Mouse (Mus musculus) embryonic facial prominence, embryonic 11.5 days (tissue): ENCODE results near the gene Pdzrn3. TPM values are rescaled to one million over a fixed set of nuclear protein-coding genes. Genes with fewer than 3 reads are reported as not detected.

Experiments
- ATAC-seq: fragments of 200-750 bp; cut with Nextera tagmentation; replicated peaks from 2 replicates; pipeline ENCODE4 v1.8.0; 2017; ENCODE audit warnings: low read depth; ENCODE audit not compliant: insufficient number of reproducible peaks, low FRiP score, low TSS enrichment
- DNase-seq: peaks from one replicate; pipeline ENCODE4 v3.0.0-alpha.2; 2015; ENCODE audit warnings: low spot score
- H3K27ac ChIP-seq: fragments of 300-500 bp; sonication (generic); replicated peaks from 2 replicates; pipeline ENCODE4 v1.5.1; 2014; ENCODE audit warnings: mild to moderate bottlenecking, low read depth, low read length, control low read depth
- H3K27me3 ChIP-seq: fragments of 300-500 bp; sonication (generic); 2 replicates; pipeline ENCODE4 v1.6.1; 2014; ENCODE audit warnings: mild to moderate bottlenecking, low read length, moderate library complexity, mixed read lengths; ENCODE audit not compliant: control insufficient read depth, insufficient read depth
- H3K36me3 ChIP-seq: fragments of 300-500 bp; sonication (generic); replicated peaks from 2 replicates; pipeline ENCODE4 v1.6.1; 2014; ENCODE audit warnings: low read depth, mild to moderate bottlenecking, low read length, moderate library complexity, mixed read lengths; ENCODE audit not compliant: control insufficient read depth, insufficient read depth
- H3K4me1 ChIP-seq: fragments of 300-500 bp; sonication (generic); 2 replicates; pipeline ENCODE4 v1.6.1; 2014; ENCODE audit warnings: low read length, mixed read lengths; ENCODE audit not compliant: control insufficient read depth, insufficient read depth
- H3K4me2 ChIP-seq: fragments of 300-500 bp; sonication (generic); 2 replicates; pipeline ENCODE4 v1.6.1; 2014; ENCODE audit warnings: low read depth, mild to moderate bottlenecking, control low read depth, low read length, moderate library complexity
- H3K4me3 ChIP-seq: fragments of 300-500 bp; sonication (generic); 2 replicates; pipeline ENCODE4 v1.5.1; 2014; ENCODE audit warnings: low read depth, low read length, control low read depth
- H3K9ac ChIP-seq: fragments of 300-500 bp; sonication (generic); replicated peaks from 2 replicates; pipeline ENCODE4 v1.6.1; 2014; ENCODE audit warnings: mild to moderate bottlenecking, control low read depth, low read length
- H3K9me3 ChIP-seq: fragments of 300-500 bp; sonication (generic); replicated peaks from 2 replicates; pipeline ENCODE4 v1.6.1; 2016; ENCODE audit warnings: mild to moderate bottlenecking, low read length, inconsistent platforms, mixed read lengths; ENCODE audit not compliant: control insufficient read depth
- WGBS: fragments of 180-500 bp; shearing (Covaris S2); extraction: QIAGEN DNeasy Blood & Tissue Kit; methylation state at CpG from one replicate; pipeline ENCODE4 v1.1.7; 2014; 5-methylcytosine and 5-hydroxymethylcytosine counted together
- polyA plus RNA-seq: library from polyadenylated mRNA; unstranded; fragments of >200 nt; fragmentation: Nextera tagmentation; extraction: Ambion mirVana; gene quantifications from 2 replicates; pipeline ENCODE4 v1.2.1, GENCODE M21; 2014

Gene Pdzrn3
- polyA plus RNA-seq, 1 experiment from 2014 or later: 11.9 TPM

DNA sequence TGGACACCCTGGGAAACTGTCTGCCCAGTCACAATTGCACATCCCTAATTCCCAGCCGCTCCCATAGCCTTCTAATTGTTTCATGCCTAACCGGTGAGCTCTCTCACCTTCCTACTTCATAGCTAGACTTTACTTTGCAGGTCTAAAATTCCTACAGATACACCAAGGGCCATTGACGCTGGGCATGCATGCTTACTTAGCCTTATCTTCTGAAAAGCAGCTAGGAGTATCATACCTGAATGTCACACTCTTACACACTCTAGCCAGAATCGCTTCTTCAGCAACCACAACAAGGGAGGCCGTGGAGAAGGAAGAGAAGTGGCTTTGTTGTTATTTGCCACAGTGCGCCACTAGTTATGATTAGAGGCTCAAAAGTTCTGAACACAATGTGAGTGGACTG, 18.2 kb upstream of the Pdzrn3 start:
- WGBS: 89% methylated on average over 6 of the region's 6 CpGs
- Histone ChIP-seq H3K4me3 (no peak overlapping the region), H3K4me1 (peaks cover 3% of the 10 kb centered on the region; the same call in 1 of the 2 replicates), H3K4me2 (no peak overlapping the region), H3K27ac (no peak overlapping the region), H3K9ac (no peak overlapping the region), H3K9me3 (no peaks in the 10 kb centered on the region), H3K36me3 (no peaks in the 10 kb centered on the region), H3K27me3 (no peaks in the 10 kb centered on the region)
- DNase-seq (no peak), ATAC-seq (no peak)

DNA sequence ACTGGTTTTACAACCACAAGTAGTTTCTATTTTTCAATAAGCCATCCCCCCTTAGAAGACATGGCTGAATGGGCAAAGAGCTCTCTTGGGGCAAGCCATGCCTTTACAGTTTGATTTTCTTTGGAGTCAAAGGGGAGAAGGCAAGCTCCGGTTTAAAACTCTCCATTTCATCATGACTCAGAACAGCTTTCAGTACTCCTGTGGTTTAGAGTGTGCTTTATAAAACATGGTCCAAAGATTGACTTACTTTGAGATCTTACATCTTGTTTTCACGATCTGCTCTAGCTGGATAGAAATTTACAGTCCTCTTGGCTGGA, 15.1 kb upstream of the Pdzrn3 start:
- no peaks in the 10 kb centered on the region for H3K9me3 ChIP-seq
- WGBS: 82% methylated on average over 2 of the region's 2 CpGs
- peaks cover 3% of the 10 kb centered on the region; the same call in 1 of the 2 replicates for H3K4me1 ChIP-seq
- H3K27ac ChIP-seq: no peak overlapping the region
- H3K27me3 ChIP-seq: no peaks in the 10 kb centered on the region
- no peak overlapping the region for H3K9ac ChIP-seq
- DNase-seq (no peak), ATAC-seq (no peak)
- H3K4me3 ChIP-seq: no peak overlapping the region
- no peak overlapping the region for H3K4me2 ChIP-seq
- H3K36me3 ChIP-seq: no peaks in the 10 kb centered on the region

DNA sequence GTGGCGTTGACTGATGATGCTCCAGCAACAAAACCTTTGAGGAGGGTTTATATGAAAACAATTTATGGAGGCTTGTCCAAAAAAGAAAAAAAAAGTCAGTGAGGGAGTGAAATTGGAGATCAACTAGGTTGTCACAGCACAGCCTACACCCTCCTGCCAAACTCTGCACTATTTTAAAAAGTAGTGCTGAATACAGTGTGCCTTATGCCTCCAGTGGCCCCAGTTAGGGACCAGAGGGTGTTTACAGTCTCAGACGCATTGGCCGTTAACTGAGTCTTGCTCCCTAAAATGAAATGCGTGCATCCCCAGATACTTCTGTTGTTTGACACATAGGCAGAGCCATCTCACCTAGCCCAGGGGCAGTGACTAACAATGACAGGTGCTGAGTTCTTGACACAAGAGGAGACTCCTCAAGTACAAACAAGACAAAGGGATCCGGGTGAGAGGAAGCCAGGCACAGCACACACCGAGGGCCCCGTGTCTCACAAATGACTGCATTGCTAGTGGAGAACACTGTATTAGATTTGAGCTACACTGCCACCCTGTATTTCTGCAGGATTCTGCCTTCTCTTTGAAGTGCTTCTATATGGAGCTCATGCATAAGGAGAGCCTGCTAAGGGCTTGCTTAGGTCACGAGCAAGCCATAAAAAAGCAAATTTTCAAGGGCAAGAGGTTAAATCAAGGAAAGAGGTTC, 14.6 kb upstream of the Pdzrn3 start:
- Histone ChIP-seq H3K36me3 (no peaks in the 10 kb centered on the region), H3K27me3 (no peaks in the 10 kb centered on the region), H3K9ac (no peak overlapping the region), H3K4me2 (no peak overlapping the region), H3K9me3 (no peaks in the 10 kb centered on the region), H3K4me3 (no peak overlapping the region), H3K27ac (no peak overlapping the region), H3K4me1 (peaks cover 3% of the 10 kb centered on the region; the same call in 1 of the 2 replicates)
- DNase-seq: no peak
- 71% methylated on average over 8 of the region's 8 CpGs for WGBS
- no peak for ATAC-seq

DNA sequence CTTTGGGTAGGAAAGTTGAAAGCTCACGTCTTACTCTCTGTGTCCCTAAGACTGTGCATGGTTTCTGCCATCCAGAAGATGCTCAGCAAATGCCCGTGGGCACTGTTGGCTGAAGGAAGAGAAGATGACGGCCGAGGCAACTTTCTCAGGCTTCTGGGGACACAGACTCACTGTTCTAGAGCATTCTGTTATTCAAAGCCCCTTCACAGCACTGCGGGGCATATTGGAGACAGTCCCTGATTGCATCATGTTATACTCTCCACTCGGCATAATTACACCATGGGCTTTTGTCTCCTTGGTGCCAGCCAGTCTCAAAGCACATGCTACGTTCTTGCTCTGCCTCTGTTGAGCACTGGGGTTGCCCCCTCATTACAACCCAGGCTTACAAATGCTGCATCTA, 7.8 kb upstream of the Pdzrn3 start:
- 74% methylated on average over 7 of the region's 7 CpGs for WGBS
- no peak overlapping the region for H3K27ac ChIP-seq
- H3K27me3 ChIP-seq: no peaks in the 10 kb centered on the region
- no peaks in the 10 kb centered on the region for H3K4me1 ChIP-seq
- no peaks in the 10 kb centered on the region for H3K9me3 ChIP-seq
- no peak overlapping the region for H3K4me3 ChIP-seq
- H3K4me2 ChIP-seq: no peak overlapping the region
- no peak for ATAC-seq
- no peak overlapping the region for H3K9ac ChIP-seq
- no peaks in the 10 kb centered on the region for H3K36me3 ChIP-seq
- no peak for DNase-seq

DNA sequence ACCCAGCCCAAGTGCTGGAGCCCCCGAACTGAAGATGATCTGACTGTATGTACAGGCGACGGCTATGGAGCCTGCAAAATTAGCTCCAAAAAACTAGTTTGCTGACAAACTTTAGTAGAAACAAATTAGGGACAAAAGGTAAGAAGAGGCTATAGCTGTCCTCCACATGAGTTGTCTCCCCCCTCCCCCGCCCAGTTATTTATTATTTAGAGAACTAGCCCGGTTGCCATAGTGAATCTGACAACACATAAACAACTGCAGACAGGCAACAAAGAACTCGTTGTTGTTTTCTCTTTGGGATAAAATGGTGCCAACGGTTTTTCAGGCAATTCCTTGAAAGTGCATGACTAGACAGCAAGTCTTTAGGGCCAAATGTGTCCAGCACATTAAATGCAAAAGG, 7.3 kb upstream of the Pdzrn3 start:
- Histone ChIP-seq H3K9me3 (no peaks in the 10 kb centered on the region), H3K4me3 (no peak overlapping the region), H3K27me3 (no peaks in the 10 kb centered on the region), H3K27ac (no peak overlapping the region), H3K4me2 (no peak overlapping the region), H3K9ac (no peak overlapping the region), H3K36me3 (no peaks in the 10 kb centered on the region), H3K4me1 (no peaks in the 10 kb centered on the region)
- ATAC-seq (no peak), DNase-seq (no peak)
- 76% methylated on average over 7 of the region's 7 CpGs for WGBS

DNA sequence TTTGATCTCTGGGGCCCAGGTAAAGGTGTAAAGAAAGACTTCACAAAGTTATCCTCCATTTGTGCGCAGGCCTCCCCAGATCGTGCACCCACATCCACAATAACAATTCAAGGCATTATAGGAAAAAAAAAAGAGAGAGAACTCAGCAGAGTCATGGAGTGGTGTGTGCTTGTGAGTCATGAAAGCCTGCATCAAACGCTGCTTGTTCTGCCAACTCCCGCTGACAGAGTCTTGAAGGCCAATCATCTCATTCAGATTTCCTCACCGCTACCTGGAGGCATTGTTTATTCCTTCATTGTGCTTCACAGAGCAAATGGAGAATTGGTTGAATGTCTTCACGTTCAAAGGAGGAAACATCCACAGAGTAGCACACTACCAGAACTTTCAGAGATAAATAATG, 6.8 kb upstream of the Pdzrn3 start:
- WGBS: 73% methylated on average over 6 of the region's 6 CpGs
- no peak overlapping the region for H3K4me3 ChIP-seq
- no peaks in the 10 kb centered on the region for H3K27me3 ChIP-seq
- no peak overlapping the region for H3K27ac ChIP-seq
- H3K4me1 ChIP-seq: no peaks in the 10 kb centered on the region
- no peak for DNase-seq
- no peaks in the 10 kb centered on the region for H3K36me3 ChIP-seq
- H3K9me3 ChIP-seq: no peaks in the 10 kb centered on the region
- no peak overlapping the region for H3K4me2 ChIP-seq
- ATAC-seq: no peak
- no peak overlapping the region for H3K9ac ChIP-seq

DNA sequence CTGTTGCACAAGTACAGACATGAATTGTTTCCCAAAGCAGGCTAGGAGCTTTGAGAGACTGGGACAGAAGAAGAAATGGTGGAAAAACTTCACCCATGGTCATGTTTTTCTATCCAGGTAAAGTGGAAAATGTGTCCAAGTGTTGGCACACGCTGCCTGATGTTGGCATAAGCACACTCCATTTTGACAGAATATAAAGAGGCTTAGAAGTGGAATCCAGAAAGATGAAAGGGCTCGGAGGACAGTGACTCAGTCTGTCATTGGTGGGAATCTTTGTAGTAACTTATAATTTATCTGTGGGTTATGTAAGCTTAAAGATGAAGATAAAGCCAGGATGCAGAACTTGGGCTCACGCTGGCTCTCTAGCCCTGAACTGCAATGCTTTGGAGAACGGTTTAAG, 5.2 kb upstream of the Pdzrn3 start:
- Histone ChIP-seq H3K9ac (no peak overlapping the region), H3K4me1 (no peaks in the 10 kb centered on the region), H3K36me3 (no peaks in the 10 kb centered on the region), H3K27ac (no peak overlapping the region), H3K27me3 (no peaks in the 10 kb centered on the region), H3K4me3 (no peak overlapping the region), H3K9me3 (no peaks in the 10 kb centered on the region), H3K4me2 (no peak overlapping the region)
- 82% methylated on average over 4 of the region's 4 CpGs for WGBS
- ATAC-seq (no peak), DNase-seq (no peak)

DNA sequence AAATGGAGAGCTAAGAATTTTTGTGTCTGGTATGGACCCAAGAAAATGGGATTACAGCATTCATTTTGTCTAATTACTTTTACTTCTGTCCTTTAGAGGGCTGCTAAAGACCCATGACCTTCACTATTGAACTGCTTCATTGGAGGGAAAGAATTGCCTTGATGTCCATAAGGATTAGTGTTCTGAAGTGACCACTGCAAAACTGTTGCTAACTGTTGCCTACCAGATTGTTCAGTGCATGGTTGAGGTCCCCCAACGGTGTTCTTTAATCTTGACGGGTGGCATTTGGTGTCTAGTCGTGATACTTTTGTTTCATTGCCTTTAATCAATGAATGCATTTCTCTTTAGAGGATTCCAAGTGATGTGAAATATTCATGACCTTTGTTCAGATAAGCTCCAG, 1.8 kb upstream of the Pdzrn3 start:
- H3K9me3 ChIP-seq: no peaks in the 10 kb centered on the region
- H3K36me3 ChIP-seq: no peaks in the 10 kb centered on the region
- H3K27ac ChIP-seq: no peak overlapping the region
- no peaks in the 10 kb centered on the region for H3K27me3 ChIP-seq
- 67% methylated on average over 3 of the region's 3 CpGs for WGBS
- DNase-seq (no peak), ATAC-seq (no peak)
- no peak overlapping the region for H3K9ac ChIP-seq
- H3K4me1 ChIP-seq: peaks cover 3% of the 10 kb centered on the region; the same call in 1 of the 2 replicates
- no peak overlapping the region for H3K4me3 ChIP-seq
- no peak overlapping the region for H3K4me2 ChIP-seq
